ENCODE assay signal across 22 mouse cellular contexts in genomic region chr10:43651915-43652314, GRCm38 (mm10).
DNase-seq lines count a peak whose midpoint lies in the region; ATAC-seq lines count a peak whose summit lies in the region.
"Had no signal": no experiment of that assay in that cellular context is flagged by ENCODE, and none has a peak within 500 bp of the region (broad histone marks: within the 10 kb centered on the region; RNA-seq: fewer than 3 reads in every experiment).

No protein-coding gene starts in this region.

- no peaks in the 10 kb centered on the region for H3K9me3 ChIP-seq in hindbrain, embryonic 10.5 days
- H3K9me3 ChIP-seq in hindbrain, embryonic 14.5 days (ENCODE audit: control insufficient read depth, low read length), result no peaks in the 10 kb centered on the region
- no peaks in the 10 kb centered on the region for H3K9me3 ChIP-seq in embryonic facial prominence, embryonic 14.5 days (ENCODE audit: control insufficient read depth, low read length)
- no peaks in the 10 kb centered on the region for H3K9me3 ChIP-seq in intestine, embryonic 15.5 days
- H3K9me3 ChIP-seq: forebrain, embryonic 13.5 days; forebrain, embryonic 15.5 days had no signal

- H3K4me3 ChIP-seq in hindbrain, embryonic 10.5 days, result no peak overlapping the region
- no peak overlapping the region for H3K4me3 ChIP-seq in hindbrain, embryonic 14.5 days (replicated peaks; ENCODE audit: low read length)
- no peak overlapping the region for H3K4me3 ChIP-seq in embryonic facial prominence, embryonic 14.5 days (ENCODE audit: low read depth, low read length)
- no peak overlapping the region for H3K4me3 ChIP-seq in intestine, embryonic 15.5 days (replicated peaks)
- H3K4me3 ChIP-seq: embryonic facial prominence, embryonic 12.5 days; forebrain, embryonic 13.5 days; forebrain, embryonic 15.5 days had no signal

- H3K27me3 ChIP-seq in hindbrain, embryonic 10.5 days (ENCODE audit: insufficient read depth, poor library complexity, severe bottlenecking), result no peaks in the 10 kb centered on the region
- H3K27me3 ChIP-seq in hindbrain, embryonic 14.5 days (ENCODE audit: control insufficient read depth, insufficient read depth, low read length), result no peaks in the 10 kb centered on the region
- H3K27me3 ChIP-seq in embryonic facial prominence, embryonic 14.5 days (replicated peaks; ENCODE audit: control insufficient read depth, insufficient read depth, low read length), result no peaks in the 10 kb centered on the region
- H3K27me3 ChIP-seq in intestine, embryonic 15.5 days (replicated peaks), result no peaks in the 10 kb centered on the region
- H3K27me3 ChIP-seq: embryonic facial prominence, embryonic 12.5 days; forebrain, embryonic 13.5 days; forebrain, embryonic 15.5 days had no signal

- DNase-seq in gastrocnemius, adult 18-20 months (ENCODE audit: low spot score), result peak; percentile 18
- DNase-seq in gastrocnemius, postnatal 25 days, result no peak
- no peak for DNase-seq in hindbrain, embryonic 10.5 days (ENCODE audit: low spot score)
- no peak for DNase-seq in hindbrain, embryonic 14.5 days (ENCODE audit: low spot score)
- DNase-seq in embryonic facial prominence, embryonic 14.5 days (ENCODE audit: low spot score), result no peak
- no peak for DNase-seq in layer of hippocampus, postnatal 10 days (ENCODE audit: low spot score in 2 of 2)
- no peak for DNase-seq in urinary bladder, adult 2 months (ENCODE audit: low spot score)
- DNase-seq: adrenal gland, adult 2 months; adrenal gland, postnatal 10 days; adrenal gland, postnatal 25 days; cerebellum, adult 11 months; cerebellum, adult 18-20 months; cerebellum, adult 8-10 months; cerebellum, adult 9-11 months; cerebellum, postnatal 14 days; cerebellum, postnatal 36 days; embryo, embryonic 11 days; forebrain, postnatal 0 days had no signal

- no peak for ATAC-seq in hindbrain, embryonic 14.5 days (ENCODE audit: low FRiP score)
- ATAC-seq in embryonic facial prominence, embryonic 14.5 days (ENCODE audit: low read depth), result peak; percentile 68; the same call in 1 of the 2 replicates
- ATAC-seq in intestine, embryonic 15.5 days, result 0 out of 2 replicates have a peak, but pooled peaks have one; percentile 43
- ATAC-seq: forebrain, embryonic 13.5 days; forebrain, embryonic 15.5 days; forebrain, postnatal 0 days had no signal

- no peaks in the 10 kb centered on the region for H3K36me3 ChIP-seq in hindbrain, embryonic 10.5 days
- no peaks in the 10 kb centered on the region for H3K36me3 ChIP-seq in hindbrain, embryonic 14.5 days (replicated peaks; ENCODE audit: control insufficient read depth, insufficient read depth)
- no peaks in the 10 kb centered on the region for H3K36me3 ChIP-seq in embryonic facial prominence, embryonic 14.5 days (ENCODE audit: control insufficient read depth, insufficient read depth, low read length)
- H3K36me3 ChIP-seq in intestine, embryonic 15.5 days, result no peaks in the 10 kb centered on the region
- H3K36me3 ChIP-seq: embryonic facial prominence, embryonic 12.5 days; forebrain, embryonic 15.5 days had no signal

- WGBS in hindbrain, embryonic 10.5 days, result 88% methylated on average over 13 of the region's 13 CpGs
- WGBS in hindbrain, embryonic 14.5 days, result 88% methylated on average over 13 of the region's 13 CpGs
- 70% methylated on average over 13 of the region's 13 CpGs for WGBS in embryonic facial prominence, embryonic 14.5 days
- WGBS in intestine, embryonic 15.5 days, result 64% methylated on average over 13 of the region's 13 CpGs

- H3K4me1 ChIP-seq in hindbrain, embryonic 10.5 days (replicated peaks), result peaks cover 7% of the 10 kb centered on the region; the same call in 1 of the 2 replicates
- no peaks in the 10 kb centered on the region for H3K4me1 ChIP-seq in hindbrain, embryonic 14.5 days (replicated peaks; ENCODE audit: control insufficient read depth, insufficient read depth, low read length)
- no peaks in the 10 kb centered on the region for H3K4me1 ChIP-seq in embryonic facial prominence, embryonic 14.5 days (ENCODE audit: control insufficient read depth, insufficient read depth, low read length)
- H3K4me1 ChIP-seq in intestine, embryonic 15.5 days (replicated peaks), result no peaks in the 10 kb centered on the region

- H3K27ac ChIP-seq in hindbrain, embryonic 10.5 days, result 0 out of 2 replicates have a peak overlapping the region, but pooled peaks have one; percentile 5
- H3K27ac ChIP-seq in hindbrain, embryonic 14.5 days, result no peak overlapping the region
- no peak overlapping the region for H3K27ac ChIP-seq in embryonic facial prominence, embryonic 14.5 days (replicated peaks; ENCODE audit: low read depth, low read length)
- H3K27ac ChIP-seq in intestine, embryonic 15.5 days, result no peak overlapping the region
- H3K27ac ChIP-seq: embryonic facial prominence, embryonic 12.5 days; forebrain, embryonic 13.5 days; forebrain, embryonic 15.5 days had no signal

- no peak overlapping the region for H3K9ac ChIP-seq in hindbrain, embryonic 14.5 days
- no peak overlapping the region for H3K9ac ChIP-seq in embryonic facial prominence, embryonic 14.5 days (ENCODE audit: low read depth, low read length)
- H3K9ac ChIP-seq in intestine, embryonic 15.5 days, result no peak overlapping the region
- H3K9ac ChIP-seq: embryonic facial prominence, embryonic 12.5 days; forebrain, embryonic 13.5 days; forebrain, embryonic 15.5 days; forebrain, postnatal 0 days had no signal

- no peak overlapping the region for H3K4me2 ChIP-seq in hindbrain, embryonic 14.5 days (replicated peaks)
- H3K4me2 ChIP-seq in embryonic facial prominence, embryonic 14.5 days (ENCODE audit: low read depth, low read length), result no peak overlapping the region
- no peak overlapping the region for H3K4me2 ChIP-seq in intestine, embryonic 15.5 days (replicated peaks)
- H3K4me2 ChIP-seq: embryonic facial prominence, embryonic 12.5 days; forebrain, embryonic 13.5 days; forebrain, embryonic 15.5 days had no signal
